Mouse (Mus musculus): ENCODE data around the gene Them4.

The Them4 gene

GRCm38 (mm10) chr3:94364154-94364526 lies 54.3 kb downstream of the Them4 start:
- in situ Hi-C loops (cut with MboI; ENCODE audit: unreplicated experiment in 2 of 2): loop anchor here in 1 of 2 experiments (10.0 to 25.0 kb wide), 3 partner anchors 481 to 1002 kb away; no protein-coding TSS in a partner anchor

DNA sequence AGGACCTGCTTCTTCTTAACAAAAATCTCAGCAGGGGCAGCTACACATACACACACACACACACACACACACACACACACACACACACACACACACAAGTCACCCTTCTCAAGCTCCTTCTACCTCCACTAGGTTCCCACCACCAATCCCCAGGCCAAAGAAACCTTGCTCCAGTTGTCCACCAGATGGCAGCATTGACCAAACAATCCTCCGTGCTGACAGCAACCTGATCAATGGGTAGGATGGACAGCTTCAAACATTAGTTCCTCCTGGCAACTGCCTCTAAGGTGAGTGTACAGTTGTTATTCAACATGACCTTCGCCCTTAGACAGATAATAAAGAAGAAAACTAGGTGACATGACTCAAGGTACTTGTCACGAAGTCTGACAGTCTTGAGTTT lies 56.9 kb downstream of the Them4 start:
- in situ Hi-C loops (cut with MboI; ENCODE audit: unreplicated experiment in 2 of 2): loop anchor here (5.0 to 25.0 kb wide), 6 partner anchors 236 to 1004 kb away; no protein-coding TSS in a partner anchor

- in situ Hi-C loops (cut with MboI; ENCODE audit: unreplicated experiment in 2 of 2): loop anchor here (5.0 to 25.0 kb wide), 6 partner anchors 235 to 1005 kb away; no protein-coding TSS in a partner anchor
These were observed 57.6 kb downstream of the Them4 start for GRCm38 (mm10) chr3:94367511-94367910.

DNA sequence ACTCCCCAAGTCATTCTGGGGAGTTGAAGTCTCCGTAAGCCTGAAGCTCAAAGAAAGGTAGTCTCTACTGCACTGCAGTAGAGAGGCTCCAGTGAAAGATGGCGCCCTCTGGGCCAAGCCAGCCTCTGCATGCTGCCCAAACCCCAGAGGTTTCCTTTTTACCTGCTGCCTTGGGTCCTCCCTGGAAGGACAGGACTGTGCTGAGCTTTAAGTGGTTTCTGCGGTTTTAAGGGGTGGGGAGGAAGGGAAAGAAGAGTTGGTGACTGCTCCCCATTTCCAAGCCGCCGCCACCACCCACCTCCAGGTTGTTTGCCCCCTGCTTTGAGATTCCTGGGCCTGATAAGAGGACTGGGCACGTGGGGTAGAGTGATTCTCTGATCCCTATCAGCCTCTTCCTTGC lies 58.7 kb downstream of the Them4 start:
- in situ Hi-C loops (cut with MboI; ENCODE audit: unreplicated experiment in 2 of 2): loop anchor here (5.0 to 25.0 kb wide), 6 partner anchors 234 to 1006 kb away; no protein-coding TSS in a partner anchor

GRCm38 (mm10) chr3:94369709-94370108 lies 59.8 kb downstream of the Them4 start:
- in situ Hi-C loops (cut with MboI; ENCODE audit: unreplicated experiment in 2 of 2): loop anchor here (5.0 to 25.0 kb wide), 6 partner anchors 233 to 1007 kb away; no protein-coding TSS in a partner anchor

DNA sequence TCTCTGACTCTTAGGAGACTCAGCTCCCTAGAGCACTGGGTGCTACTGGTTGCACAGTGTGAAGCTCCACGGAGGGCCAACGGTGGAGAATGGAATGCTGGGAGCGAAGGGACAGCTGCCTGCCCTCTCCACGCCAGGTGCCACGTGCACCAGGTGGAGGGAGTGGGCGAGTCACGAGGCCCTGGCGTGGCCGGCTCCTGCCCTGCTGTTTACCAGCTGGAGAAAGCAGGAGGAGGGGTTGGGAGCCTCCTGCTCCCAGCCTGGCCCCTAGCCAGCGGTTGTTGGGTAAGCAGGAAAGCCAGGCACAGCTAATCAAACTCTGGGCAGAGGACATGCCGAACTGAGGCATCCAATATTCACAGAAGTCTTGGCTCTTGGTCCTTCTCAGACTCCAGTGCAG lies 61.7 kb downstream of the Them4 start:
- in situ Hi-C loops (cut with MboI; ENCODE audit: unreplicated experiment in 2 of 2): loop anchor here in 1 of 2 experiments (25.0 kb wide), 1 partner anchor 1009 kb away; no protein-coding TSS in a partner anchor

DNA sequence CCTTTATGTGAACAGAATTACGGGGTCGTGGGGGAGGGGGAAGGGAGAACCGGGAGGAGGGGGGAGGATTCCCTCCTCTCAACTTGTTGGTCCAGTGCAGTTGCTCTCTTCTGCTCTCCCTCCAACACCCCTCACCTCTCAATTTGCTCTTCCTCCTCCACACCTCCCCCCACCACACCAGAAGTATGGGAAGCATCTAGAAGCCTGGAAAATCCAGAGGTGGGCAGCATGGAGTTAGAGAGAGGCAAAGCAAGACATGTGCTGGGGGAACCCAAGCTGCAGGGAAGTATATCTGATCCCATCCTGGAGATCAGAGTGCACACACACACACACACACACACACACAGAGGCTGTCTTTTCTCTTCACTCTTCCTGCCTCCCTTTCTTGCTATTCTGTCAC lies 62.1 kb downstream of the Them4 start:
- in situ Hi-C loops (cut with MboI; ENCODE audit: unreplicated experiment in 2 of 2): loop anchor here in 1 of 2 experiments (25.0 kb wide), 1 partner anchor 1010 kb away; no protein-coding TSS in a partner anchor

- in situ Hi-C loops (cut with MboI; ENCODE audit: unreplicated experiment in 2 of 2): loop anchor here in 1 of 2 experiments (25.0 kb wide), 1 partner anchor 1010 kb away; no protein-coding TSS in a partner anchor
These were observed 62.8 kb downstream of the Them4 start, which contains the start of gene Rorc for GRCm38 (mm10) chr3:94372641-94373040. Rorc (plus strand) TSS chr3:94372794.

GRCm38 (mm10) chr3:94373090-94373489 lies 63.2 kb downstream of the Them4 start:
- in situ Hi-C loops (cut with MboI; ENCODE audit: unreplicated experiment in 2 of 2): loop anchor here in 1 of 2 experiments (25.0 kb wide), 1 partner anchor 1011 kb away; no protein-coding TSS in a partner anchor

DNA sequence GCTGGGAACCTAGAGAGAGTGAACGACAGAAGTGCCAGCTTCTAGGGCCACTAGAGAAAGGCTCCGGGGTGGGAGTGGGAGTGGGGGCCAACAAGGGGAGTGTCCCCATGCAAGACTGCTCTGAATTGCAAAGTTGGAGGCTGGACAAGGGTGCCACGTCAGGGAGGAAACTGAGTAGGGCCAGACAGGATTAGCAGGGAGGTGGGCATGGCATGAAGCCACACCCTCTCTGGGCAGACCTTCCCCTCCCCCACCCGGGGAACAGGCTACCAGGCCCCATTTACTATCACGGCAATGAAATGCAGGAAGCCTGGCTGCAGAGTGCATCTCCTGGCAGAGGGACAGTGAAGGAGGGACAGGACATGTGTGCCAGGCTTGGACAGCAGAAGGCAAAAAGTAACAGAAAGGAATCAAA lies 63.7 kb downstream of the Them4 start:
- in situ Hi-C loops (cut with MboI; ENCODE audit: unreplicated experiment in 2 of 2): loop anchor here in 1 of 2 experiments (25.0 kb wide), 1 partner anchor 1011 kb away; no protein-coding TSS in a partner anchor

GRCm38 (mm10) chr3:94374636-94375035 lies 64.7 kb downstream of the Them4 start:
- in situ Hi-C loops (cut with MboI; ENCODE audit: unreplicated experiment in 2 of 2): loop anchor here in 1 of 2 experiments (25.0 kb wide), 1 partner anchor 1012 kb away; no protein-coding TSS in a partner anchor

- in situ Hi-C loops (cut with MboI; ENCODE audit: unreplicated experiment in 2 of 2): no loop called here
These were observed 65.3 kb downstream of the Them4 start for GRCm38 (mm10) chr3:94375146-94375545.

GRCm38 (mm10) chr3:94375861-94376260 lies 66.0 kb downstream of the Them4 start:
- in situ Hi-C loops (cut with MboI; ENCODE audit: unreplicated experiment in 2 of 2): no loop called here

- in situ Hi-C loops (cut with MboI; ENCODE audit: unreplicated experiment in 2 of 2): no loop called here
These were observed 67.4 kb downstream of the Them4 start for GRCm38 (mm10) chr3:94377028-94377923.

DNA sequence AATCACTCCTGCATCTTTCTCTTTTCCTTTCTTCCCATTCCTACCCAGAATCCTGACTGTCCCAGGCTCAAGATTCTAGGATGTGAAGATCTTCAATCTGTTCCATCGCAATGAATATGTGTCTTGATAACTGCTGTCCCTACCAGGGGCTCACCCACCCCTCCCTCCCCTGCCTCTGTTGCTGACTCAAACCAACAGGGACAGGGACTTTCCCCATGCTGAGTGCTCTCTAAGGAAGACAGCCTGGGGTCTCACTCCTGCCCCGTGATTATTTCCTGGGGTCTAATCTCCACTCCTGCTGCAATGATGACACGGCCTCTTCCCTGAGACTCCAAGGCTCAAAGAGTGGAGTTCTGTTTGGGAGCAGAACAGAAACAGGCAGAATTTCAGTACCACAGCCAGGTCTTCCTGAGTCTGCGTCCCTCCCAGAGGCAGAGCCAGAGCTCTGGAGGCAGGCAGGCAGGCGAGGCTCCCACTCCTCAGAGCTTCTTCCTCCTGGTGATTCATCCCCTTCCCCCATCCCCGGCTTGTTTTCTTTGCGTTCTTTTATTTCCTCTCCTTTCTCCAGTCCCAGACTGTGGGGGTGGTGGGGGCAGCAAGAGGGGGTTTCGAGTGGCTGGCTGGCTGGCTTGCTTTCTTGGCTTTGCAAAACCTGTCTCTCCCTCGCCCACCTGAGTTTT lies 70.1 kb downstream of the Them4 start:
- in situ Hi-C loops (cut with MboI; ENCODE audit: unreplicated experiment in 2 of 2): no loop called here

Data from v-Abl transformed pro-B cells (cell line).